Mouse (Mus musculus): ENCODE results near the gene Eefsec. TPM values are rescaled to one million over a fixed set of nuclear protein-coding genes. Genes with fewer than 3 reads are reported as not detected.
A peak's percentile ranks its signal among the peaks of the same experiment; 100 is the strongest.

Eefsec gene
- polyA plus RNA-seq, 1 experiment from 2014 or later = 33.7 TPM

DNA sequence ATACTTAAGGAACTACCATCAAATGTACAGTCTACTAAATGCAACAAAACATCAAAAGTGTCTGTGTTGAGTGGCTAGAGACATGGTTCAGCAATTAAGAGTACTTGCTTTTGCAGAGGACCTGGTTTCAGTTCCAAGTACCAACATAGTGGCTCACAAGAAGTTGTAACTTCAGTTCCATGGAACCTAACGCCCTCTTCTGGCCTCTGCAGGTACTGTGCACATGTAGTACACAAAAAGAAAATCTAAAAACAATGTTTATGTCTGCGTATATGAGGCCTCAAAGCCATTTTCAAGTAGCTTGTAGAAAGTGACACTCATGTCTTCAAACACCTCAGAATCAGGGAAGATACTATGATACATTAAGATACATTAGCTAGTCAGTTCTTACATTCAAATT is 48.4 kb downstream of the Eefsec start:
- 75% methylated on average over 2 of the region's 2 CpGs for WGBS
- H3K9me3 ChIP-seq = no peaks in the 10 kb centered on the region
- H3K4me3 ChIP-seq (replicated peaks) = no peak overlapping the region
- H3K27me3 ChIP-seq = no peaks in the 10 kb centered on the region
- H3K9ac ChIP-seq = no peak overlapping the region
- H3K4me1 ChIP-seq = peaks cover 13% of the 10 kb centered on the region
- no peaks in the 10 kb centered on the region for H3K36me3 ChIP-seq (replicated peaks)
- H3K27ac ChIP-seq = no peak overlapping the region
- no peak for ATAC-seq (ENCODE audit: low FRiP score)
- H3K4me2 ChIP-seq = no peak overlapping the region

DNA sequence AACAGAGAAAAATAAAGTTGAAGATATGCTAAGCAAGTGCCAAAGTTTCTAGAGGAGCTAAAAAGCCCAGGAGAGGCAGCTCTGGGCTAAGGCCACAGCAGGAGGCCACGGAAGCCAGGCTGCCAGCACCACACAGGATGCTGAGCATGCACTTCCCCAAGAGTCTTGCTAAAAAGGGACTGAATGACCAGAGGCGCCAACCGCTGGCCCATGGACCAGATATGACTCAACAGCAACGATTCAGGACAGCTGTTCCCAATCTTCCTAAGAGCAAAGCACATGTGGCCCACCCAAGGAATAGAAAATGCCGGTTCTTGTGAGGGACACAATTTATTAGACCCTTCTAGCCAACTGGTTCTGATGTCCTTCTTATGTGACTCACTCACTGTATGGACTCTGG is 57.4 kb downstream of the Eefsec start:
- Histone ChIP-seq H3K27me3 (no peaks in the 10 kb centered on the region), H3K36me3 (replicated peaks) (no peaks in the 10 kb centered on the region), H3K4me3 (replicated peaks) (no peak overlapping the region), H3K9me3 (no peaks in the 10 kb centered on the region), H3K4me1 (peaks cover 45% of the 10 kb centered on the region), H3K4me2 (no peak overlapping the region), H3K27ac (peak overlapping the region; percentile 91), H3K9ac (no peak overlapping the region)
- 72% methylated on average over 5 of the region's 5 CpGs for WGBS
- no peak for ATAC-seq (ENCODE audit: low FRiP score)

DNA sequence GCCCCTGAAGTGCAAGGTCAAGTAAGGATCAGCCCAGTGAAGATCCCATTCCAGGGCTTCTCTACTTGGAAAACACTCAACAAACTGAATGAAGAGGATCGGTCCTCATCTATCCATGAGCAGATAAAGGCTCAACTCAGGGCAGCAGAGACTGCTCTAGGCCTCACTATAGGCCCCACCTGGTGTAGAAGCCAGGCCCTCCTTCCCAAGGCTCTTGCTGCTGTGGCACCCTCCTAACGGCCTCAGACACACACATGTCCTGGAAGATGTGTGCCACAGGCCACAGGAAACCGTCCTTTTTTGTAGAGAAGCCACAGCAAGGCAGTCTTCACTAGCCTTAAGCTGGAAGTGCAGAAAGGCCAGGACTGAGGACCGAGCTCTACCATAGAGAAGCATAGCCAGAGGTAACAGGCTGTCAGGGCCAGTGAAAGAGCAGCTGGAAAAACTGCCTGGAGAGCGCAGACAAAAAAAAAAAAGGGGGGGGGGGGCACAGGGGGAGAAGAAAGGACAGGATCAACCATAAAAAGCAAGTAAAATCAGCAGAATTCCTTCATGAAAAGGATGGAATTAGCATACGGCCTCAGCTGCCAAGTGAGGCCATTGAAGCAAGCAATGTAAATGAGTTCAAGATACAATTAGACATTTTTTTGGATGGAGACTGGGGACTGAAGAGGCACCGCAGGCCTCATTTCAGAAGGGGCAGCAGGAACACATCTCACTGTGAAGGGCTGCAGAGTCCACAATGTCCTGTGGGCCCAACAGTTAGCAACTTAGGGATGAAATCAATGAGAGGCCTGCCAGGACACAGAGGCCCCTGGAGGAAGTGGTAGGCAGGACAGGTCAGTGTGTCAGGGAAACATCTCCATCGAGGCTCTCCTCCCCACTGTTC is 58.3 kb downstream of the Eefsec start:
- Histone ChIP-seq H3K9ac (no peak overlapping the region), H3K27me3 (no peaks in the 10 kb centered on the region), H3K36me3 (replicated peaks) (no peaks in the 10 kb centered on the region), H3K4me3 (replicated peaks) (no peak overlapping the region), H3K4me1 (peaks cover 39% of the 10 kb centered on the region), H3K27ac (peak overlapping the region; percentile 91), H3K4me2 (0 out of 2 replicates have a peak overlapping the region, but pooled peaks have one; percentile 4), H3K9me3 (no peaks in the 10 kb centered on the region)
- ATAC-seq (ENCODE audit: low FRiP score) = peak; percentile 69
- 29% methylated on average over 8 of the region's 8 CpGs for WGBS

DNA sequence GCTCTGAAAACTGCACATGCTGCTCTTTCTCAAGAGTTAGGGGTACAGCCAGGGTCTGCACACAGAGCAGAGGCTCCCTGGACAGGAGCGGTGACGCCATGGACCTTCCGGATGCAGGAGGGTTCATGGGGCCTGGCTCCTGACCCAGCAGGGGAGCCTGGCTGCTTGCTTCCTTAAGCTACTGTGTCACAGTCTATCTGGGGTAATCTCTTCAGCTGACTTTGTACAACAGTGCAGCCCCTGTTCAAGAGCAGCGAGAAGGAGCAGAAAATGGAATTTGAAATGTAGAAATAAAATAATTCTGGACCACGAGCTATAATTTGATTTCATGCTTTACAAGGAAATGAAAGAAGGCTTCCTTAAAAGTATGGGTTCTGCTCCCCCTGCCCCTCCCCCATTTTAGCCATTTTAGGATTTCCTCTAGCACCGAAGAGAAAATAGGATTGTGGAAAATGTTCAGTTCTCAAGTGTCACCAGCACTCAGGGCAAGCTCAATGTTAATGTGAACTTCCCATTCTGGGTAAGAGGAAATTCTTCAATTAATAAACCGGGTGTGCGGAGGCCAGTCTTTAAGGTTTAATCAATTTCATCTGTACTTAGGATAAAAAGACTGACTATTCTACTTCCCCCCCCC is 61.8 kb downstream of the Eefsec start:
- H3K4me3 ChIP-seq (replicated peaks) = no peak overlapping the region
- ATAC-seq (ENCODE audit: low FRiP score) = no peak
- no peaks in the 10 kb centered on the region for H3K36me3 ChIP-seq (replicated peaks)
- no peak overlapping the region for H3K9ac ChIP-seq
- H3K4me1 ChIP-seq = peaks cover 28% of the 10 kb centered on the region
- H3K4me2 ChIP-seq = no peak overlapping the region
- WGBS = 74% methylated on average over 8 of the region's 8 CpGs
- 0 out of 2 replicates have a peak overlapping the region, but pooled peaks have one; percentile 31 for H3K27ac ChIP-seq
- H3K27me3 ChIP-seq = no peaks in the 10 kb centered on the region
- no peaks in the 10 kb centered on the region for H3K9me3 ChIP-seq

DNA sequence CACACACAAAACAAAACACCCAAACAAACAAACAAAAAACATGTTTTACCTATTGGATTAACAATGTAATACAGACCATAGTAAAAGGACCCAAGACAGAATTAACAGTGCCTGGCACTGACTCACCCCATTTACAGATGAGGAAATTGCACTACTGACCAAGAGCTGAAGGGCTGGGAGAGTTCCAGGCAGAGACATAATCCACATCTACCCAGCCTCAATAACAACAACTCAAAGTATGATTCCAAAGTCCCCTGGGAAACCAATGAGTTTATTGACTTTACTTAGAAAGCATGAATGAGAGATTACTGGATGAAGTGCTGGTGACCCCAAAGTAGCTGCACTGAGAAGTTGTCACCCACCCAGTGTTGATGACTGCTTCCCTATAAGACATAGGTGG is 62.6 kb downstream of the Eefsec start:
- Histone ChIP-seq H3K36me3 (replicated peaks) (no peaks in the 10 kb centered on the region), H3K9ac (no peak overlapping the region), H3K4me2 (no peak overlapping the region), H3K9me3 (no peaks in the 10 kb centered on the region), H3K4me1 (peaks cover 23% of the 10 kb centered on the region), H3K4me3 (replicated peaks) (no peak overlapping the region), H3K27ac (0 out of 2 replicates have a peak overlapping the region, but pooled peaks have one; percentile 31), H3K27me3 (no peaks in the 10 kb centered on the region)
- ATAC-seq (ENCODE audit: low FRiP score) = no peak

DNA sequence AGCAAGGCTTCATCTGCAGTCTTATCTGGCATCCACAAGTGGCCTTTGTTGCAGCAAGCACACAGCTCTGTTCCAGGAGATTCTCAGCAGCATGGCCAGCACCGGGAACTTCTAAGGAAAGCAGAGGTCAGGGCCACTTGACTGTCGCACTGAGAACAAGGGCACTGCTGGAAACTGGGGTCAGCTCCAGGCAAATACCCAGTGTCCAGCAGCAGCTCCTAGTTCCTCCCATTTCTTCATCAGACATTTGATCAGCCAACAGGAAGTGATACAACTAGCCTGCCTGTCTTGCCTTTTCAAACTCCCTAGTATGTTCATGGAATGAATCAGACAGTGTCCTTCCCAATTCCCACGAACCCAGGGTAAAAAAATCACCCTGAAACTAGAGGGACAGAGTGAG is 66.6 kb downstream of the Eefsec start:
- Histone ChIP-seq H3K27ac (no peak overlapping the region), H3K9ac (no peak overlapping the region), H3K4me1 (peaks cover 4% of the 10 kb centered on the region; the same call in 1 of the 2 replicates), H3K4me3 (replicated peaks) (no peak overlapping the region), H3K4me2 (no peak overlapping the region), H3K9me3 (no peaks in the 10 kb centered on the region), H3K27me3 (no peaks in the 10 kb centered on the region), H3K36me3 (replicated peaks) (no peaks in the 10 kb centered on the region)
- WGBS = 46% methylated on average over 3 of the region's 3 CpGs
- no peak for ATAC-seq (ENCODE audit: low FRiP score)

GRCm38 (mm10) chr6:88378829-88379228 is 67.5 kb downstream of the Eefsec start:
- no peaks in the 10 kb centered on the region for H3K9me3 ChIP-seq
- no peak overlapping the region for H3K27ac ChIP-seq
- no peak for ATAC-seq (ENCODE audit: low FRiP score)
- no peak overlapping the region for H3K4me2 ChIP-seq
- H3K4me1 ChIP-seq = no peaks in the 10 kb centered on the region
- H3K36me3 ChIP-seq (replicated peaks) = no peaks in the 10 kb centered on the region
- H3K4me3 ChIP-seq (replicated peaks) = no peak overlapping the region
- no peak overlapping the region for H3K9ac ChIP-seq
- WGBS = 94% methylated on average over 1 of the region's 1 CpGs
- no peaks in the 10 kb centered on the region for H3K27me3 ChIP-seq

DNA sequence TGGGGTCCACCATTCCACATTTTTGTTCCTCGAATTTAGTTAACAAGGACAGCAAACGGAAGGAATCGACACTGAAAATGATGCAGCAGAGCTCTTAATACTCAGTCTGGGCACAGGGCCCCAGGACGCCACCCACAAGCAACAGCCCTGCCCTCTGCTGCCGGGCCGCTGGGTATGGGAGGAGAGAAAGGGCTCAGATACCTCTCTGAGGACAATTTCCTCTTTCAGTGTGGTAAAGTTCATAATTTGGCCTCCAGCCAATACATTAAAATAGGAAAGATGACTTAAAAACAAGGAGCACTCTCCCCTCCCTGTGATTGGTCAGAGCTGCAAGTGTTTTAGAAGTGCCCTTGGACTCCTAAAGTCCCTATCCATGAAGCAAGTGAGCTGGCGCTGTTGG is 72.1 kb downstream of the Eefsec start:
- WGBS = 88% methylated on average over 7 of the region's 7 CpGs
- no peaks in the 10 kb centered on the region for H3K27me3 ChIP-seq
- H3K4me3 ChIP-seq (replicated peaks) = no peak overlapping the region
- H3K9ac ChIP-seq = no peak overlapping the region
- H3K36me3 ChIP-seq (replicated peaks) = no peaks in the 10 kb centered on the region
- H3K4me2 ChIP-seq = no peak overlapping the region
- no peak overlapping the region for H3K27ac ChIP-seq
- no peaks in the 10 kb centered on the region for H3K9me3 ChIP-seq
- no peak for ATAC-seq (ENCODE audit: low FRiP score)
- H3K4me1 ChIP-seq = peaks cover 3% of the 10 kb centered on the region; the same call in 1 of the 2 replicates

- no peak for ATAC-seq (ENCODE audit: low FRiP score)
Measured at GRCm38 (mm10) chr6:88369851-88370635, 76.3 kb downstream of the Eefsec start.

GRCm38 (mm10) chr6:88363475-88364012 is 82.8 kb downstream of the Eefsec start:
- no peaks in the 10 kb centered on the region for H3K4me1 ChIP-seq
- 86% methylated on average over 1 of the region's 1 CpGs for WGBS
- H3K36me3 ChIP-seq (replicated peaks) = no peaks in the 10 kb centered on the region
- no peak overlapping the region for H3K4me2 ChIP-seq
- no peak for ATAC-seq (ENCODE audit: low FRiP score)
- H3K9ac ChIP-seq = no peak overlapping the region
- H3K4me3 ChIP-seq (replicated peaks) = no peak overlapping the region
- no peak overlapping the region for H3K27ac ChIP-seq
- H3K27me3 ChIP-seq = no peaks in the 10 kb centered on the region
- 0 out of 2 replicates have a peak, but pooled peaks cover 5% of the 10 kb centered on the region for H3K9me3 ChIP-seq

More at GRCm38 (mm10) chr6:88369851-88370635, 76.3 kb downstream of the Eefsec start:
- Histone ChIP-seq H3K27ac (no peak overlapping the region), H3K4me2 (no peak overlapping the region), H3K36me3 (replicated peaks) (no peaks in the 10 kb centered on the region), H3K4me3 (replicated peaks) (no peak overlapping the region), H3K9me3 (no peaks in the 10 kb centered on the region), H3K9ac (no peak overlapping the region), H3K4me1 (peaks cover 3% of the 10 kb centered on the region; the same call in 1 of the 2 replicates), H3K27me3 (no peaks in the 10 kb centered on the region)
- WGBS = 72% methylated on average over 8 of the region's 8 CpGs

GRCm38 (mm10) chr6:88361096-88361495 is 85.2 kb downstream of the Eefsec start:
- Histone ChIP-seq H3K4me3 (replicated peaks) (no peak overlapping the region), H3K4me1 (no peaks in the 10 kb centered on the region), H3K27me3 (no peaks in the 10 kb centered on the region), H3K4me2 (no peak overlapping the region), H3K36me3 (replicated peaks) (peaks cover 1% of the 10 kb centered on the region; the same call in 1 of the 2 replicates), H3K9me3 (0 out of 2 replicates have a peak, but pooled peaks cover 5% of the 10 kb centered on the region), H3K27ac (no peak overlapping the region), H3K9ac (no peak overlapping the region)
- WGBS = 85% methylated on average over 1 of the region's 1 CpGs
- no peak for ATAC-seq (ENCODE audit: low FRiP score)

- Histone ChIP-seq H3K4me2 (no peak overlapping the region), H3K4me1 (no peaks in the 10 kb centered on the region), H3K9me3 (0 out of 2 replicates have a peak, but pooled peaks cover 5% of the 10 kb centered on the region), H3K27me3 (no peaks in the 10 kb centered on the region), H3K27ac (no peak overlapping the region), H3K9ac (no peak overlapping the region), H3K4me3 (replicated peaks) (no peak overlapping the region), H3K36me3 (replicated peaks) (peaks cover 9% of the 10 kb centered on the region)
- no peak for ATAC-seq (ENCODE audit: low FRiP score)
Measured at GRCm38 (mm10) chr6:88358210-88358609, 88.1 kb downstream of the Eefsec start.

Measured in forebrain, embryonic 12.5 days (tissue).